Mouse (Mus musculus) heart, adult 2 months (tissue): ENCODE measurements around the gene Zfp970.

Source experiments
- CTCF ChIP-seq: fragments of 200-600 bp; IDR thresholded peaks from 2 replicates; pipeline ENCODE4 v1.8.1; 2022; ENCODE audit warnings: antibody characterized with exemption, mild to moderate bottlenecking, moderate library complexity
- EP300 ChIP-seq: fragments of 200-500 bp; IDR thresholded peaks from 2 replicates; pipeline ENCODE4 v1.6.1; 2011; ENCODE audit warnings: low read depth, low read length, control low read depth; ENCODE audit not compliant: insufficient read depth

DNA sequence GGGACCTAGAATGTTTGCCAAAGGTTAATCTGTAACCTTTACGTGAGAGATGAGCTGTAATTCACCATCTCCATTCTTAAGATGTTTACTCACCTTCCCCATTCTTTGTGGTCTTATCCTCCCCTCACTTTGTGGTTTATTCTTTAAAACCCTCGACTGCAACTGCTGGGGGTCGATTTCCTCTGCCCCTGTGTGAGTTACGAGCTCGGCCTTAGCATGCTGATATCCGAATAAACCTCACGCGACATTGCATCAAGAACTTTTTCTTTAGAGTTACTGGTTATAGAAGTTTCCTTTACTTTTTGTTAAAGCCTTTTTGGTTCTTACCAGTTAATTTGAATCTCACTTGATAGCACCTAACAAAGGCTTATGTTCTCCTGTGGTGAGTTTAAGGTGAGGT is 55.5 kb downstream of the Zfp970 start:
- TF ChIP-seq CTCF (no peak), EP300 (no peak)
